Mouse (Mus musculus) liver, postnatal 0 days (tissue): ENCODE data around the gene Vdr.

Experiments used
- CTCF ChIP-seq: sonication (generic); IDR thresholded peaks from 2 replicates; pipeline ENCODE4 v1.5.1; 2016; ENCODE audit warnings: antibody characterized with exemption, low read depth
- EP300 ChIP-seq: IDR thresholded peaks from 2 replicates; pipeline ENCODE4 v1.6.1; 2016; ENCODE audit warnings: antibody characterized with exemption, low read depth, mild to moderate bottlenecking

DNA sequence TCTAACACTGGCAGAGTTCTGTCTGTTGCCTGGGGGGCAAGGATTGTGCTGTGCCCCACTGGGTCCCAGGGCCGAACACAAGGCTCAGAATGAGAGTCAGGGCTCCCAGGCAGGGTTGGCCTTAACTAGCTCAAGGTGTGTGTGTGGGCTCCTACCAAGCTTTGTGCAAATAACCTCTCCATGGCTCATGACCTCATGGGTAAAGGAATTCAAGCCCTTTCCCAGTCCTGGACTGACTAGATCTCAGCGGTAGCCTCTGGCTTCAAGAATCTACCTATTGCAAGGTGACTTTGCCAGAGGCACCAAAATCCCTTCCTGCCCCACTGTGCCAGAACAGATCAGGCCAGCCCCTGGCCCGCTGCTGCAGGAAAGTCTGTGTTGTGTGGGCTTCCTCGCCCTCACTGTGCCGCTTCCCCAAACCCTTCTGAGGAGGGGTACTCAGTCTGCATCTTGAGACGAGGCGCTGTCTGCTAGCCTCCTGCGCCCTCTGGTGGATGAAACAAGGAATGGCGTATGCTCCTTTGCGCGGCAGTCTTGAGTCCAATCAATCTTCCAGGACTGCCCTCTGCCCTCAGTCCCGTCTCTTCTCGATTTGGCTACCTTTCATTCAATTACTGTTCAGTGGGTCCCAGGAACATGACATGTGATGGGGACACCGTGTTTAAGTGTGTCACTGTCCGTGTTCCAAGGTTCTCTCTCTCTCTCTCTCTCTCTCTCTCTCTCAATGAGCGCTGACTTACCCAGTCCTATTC, 41.9 kb upstream of the Vdr start:
- TF ChIP-seq EP300 (no peak), CTCF (peak; percentile 97)
